Mouse (Mus musculus) cerebral cortex, adult 2 months (tissue): ENCODE measurements around the gene Ccl28.

Source experiments
- WGBS: fragments of 180-500 bp; shearing (Covaris S2); methylation state at CpG from one replicate; pipeline ENCODE4 v1.1.7; 2018; 5-methylcytosine and 5-hydroxymethylcytosine counted together

Ccl28 gene

GRCm38 (mm10) chr13:119654734-119655133, 31.1 kb downstream of the Ccl28 start:
- 60% methylated on average over 2 of the region's 2 CpGs for WGBS

DNA sequence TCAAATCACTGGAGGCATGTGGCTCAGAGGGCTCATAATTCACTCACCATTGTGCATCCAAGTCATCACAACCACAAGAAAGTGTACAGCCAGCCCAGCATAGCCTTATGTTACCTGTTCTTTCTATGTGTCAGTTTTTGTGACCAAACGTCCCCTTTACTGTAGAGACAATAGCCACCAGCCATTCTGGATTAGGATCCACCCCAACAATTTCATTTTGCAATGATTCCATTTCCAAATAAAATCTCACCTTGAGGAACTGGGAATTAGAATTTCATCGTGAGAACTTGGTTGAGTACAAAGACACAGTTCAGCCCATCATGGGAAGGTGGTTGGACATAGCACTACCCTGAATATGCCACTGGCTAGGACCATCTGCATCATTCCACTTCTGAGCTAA, 32.6 kb downstream of the Ccl28 start:
- 67% methylated on average over 2 of the region's 2 CpGs for WGBS

DNA sequence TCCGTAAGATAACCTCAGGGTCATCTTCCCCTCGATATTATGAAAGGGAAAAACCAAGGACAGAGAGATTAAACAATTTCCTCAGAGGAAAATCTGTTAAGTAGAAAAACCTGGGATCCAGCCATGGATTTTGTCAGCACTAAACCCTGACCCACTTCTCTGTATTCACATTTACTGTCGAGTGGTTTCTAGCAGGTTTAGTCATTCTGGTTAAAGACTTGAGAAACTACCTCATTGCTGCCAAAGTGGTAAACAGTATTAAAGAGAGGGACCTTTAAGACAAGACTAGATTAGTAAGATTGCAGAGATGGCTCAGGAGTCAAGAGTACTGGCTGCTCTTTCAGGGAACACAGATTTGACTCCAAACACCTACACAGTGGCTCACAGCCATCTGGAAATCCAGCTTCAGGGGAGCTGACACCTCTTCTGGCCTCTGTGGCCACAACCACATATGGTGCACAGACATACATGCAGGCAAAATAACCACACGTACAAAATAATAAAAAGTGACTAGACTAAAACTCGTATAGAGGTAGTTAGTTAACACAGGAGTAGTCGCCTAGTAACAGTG, 33.3 kb downstream of the Ccl28 start:
- WGBS, result 45% methylated on average over 6 of the region's 6 CpGs

GRCm38 (mm10) chr13:119661420-119661819, 37.8 kb downstream of the Ccl28 start:
- WGBS, result 25% methylated on average over 7 of the region's 9 CpGs

DNA sequence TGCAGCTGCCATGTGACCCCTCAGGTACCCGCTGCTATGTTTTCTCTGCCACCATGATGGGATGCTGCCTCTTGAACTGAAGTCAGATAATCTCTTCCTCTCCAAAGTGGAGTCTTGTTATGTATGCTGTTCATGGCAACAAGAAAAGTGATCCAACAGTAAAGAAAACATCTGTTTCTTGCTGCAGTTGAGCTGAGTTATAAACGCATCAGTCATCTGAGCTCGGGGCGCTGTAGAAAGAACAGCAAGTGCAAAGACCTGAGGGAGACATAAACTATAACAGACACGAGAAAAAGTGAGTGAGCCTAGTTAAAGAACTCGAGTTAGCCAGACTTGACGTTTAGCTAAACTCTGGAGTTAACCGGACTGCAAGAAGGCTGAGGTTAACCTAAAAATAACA, 55.2 kb downstream of the Ccl28 start:
- WGBS, result 85% methylated on average over 8 of the region's 8 CpGs

GRCm38 (mm10) chr13:119679721-119680120, 56.1 kb downstream of the Ccl28 start:
- WGBS, result 87% methylated on average over 2 of the region's 2 CpGs

DNA sequence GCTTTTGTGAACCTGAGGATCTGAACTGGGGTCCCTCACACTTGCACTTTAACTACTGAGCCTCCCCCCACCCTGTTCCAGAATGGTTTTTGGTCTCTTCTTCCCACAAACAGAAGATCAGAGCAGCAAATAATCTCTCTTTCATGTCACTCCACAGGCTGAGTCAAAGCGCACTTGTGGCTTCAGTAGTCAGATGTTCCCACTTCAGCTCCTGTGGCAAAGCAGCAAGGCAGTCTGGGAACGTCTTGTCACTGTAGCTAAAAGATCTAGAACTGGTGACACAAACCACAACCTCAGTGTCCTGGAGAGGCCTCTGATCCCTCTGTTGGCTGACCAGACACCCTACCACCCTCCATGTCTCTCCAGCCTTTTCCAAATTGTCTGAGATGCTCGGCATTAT, 57.5 kb downstream of the Ccl28 start:
- WGBS, result 45% methylated on average over 3 of the region's 3 CpGs

- 88% methylated on average over 11 of the region's 11 CpGs for WGBS
Measured at GRCm38 (mm10) chr13:119684416-119685177, 61.0 kb downstream of the Ccl28 start.

DNA sequence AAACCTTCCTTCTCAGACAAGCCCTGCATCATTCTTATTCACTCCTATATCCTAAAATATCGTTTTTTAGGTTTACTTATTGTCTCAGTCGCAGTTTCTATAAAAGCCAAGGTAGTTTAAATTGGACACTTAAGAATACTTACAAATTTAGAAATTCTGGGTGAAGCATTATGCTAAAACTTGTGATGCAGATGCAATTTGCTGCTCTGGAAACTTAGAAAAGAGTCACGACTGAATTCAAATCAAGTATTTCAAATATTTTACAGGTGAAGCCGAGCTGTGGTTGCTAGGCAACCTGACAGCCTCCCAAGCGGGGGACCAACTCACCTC, 66.1 kb downstream of the Ccl28 start:
- WGBS, result 2% methylated on average over 5 of the region's 5 CpGs

DNA sequence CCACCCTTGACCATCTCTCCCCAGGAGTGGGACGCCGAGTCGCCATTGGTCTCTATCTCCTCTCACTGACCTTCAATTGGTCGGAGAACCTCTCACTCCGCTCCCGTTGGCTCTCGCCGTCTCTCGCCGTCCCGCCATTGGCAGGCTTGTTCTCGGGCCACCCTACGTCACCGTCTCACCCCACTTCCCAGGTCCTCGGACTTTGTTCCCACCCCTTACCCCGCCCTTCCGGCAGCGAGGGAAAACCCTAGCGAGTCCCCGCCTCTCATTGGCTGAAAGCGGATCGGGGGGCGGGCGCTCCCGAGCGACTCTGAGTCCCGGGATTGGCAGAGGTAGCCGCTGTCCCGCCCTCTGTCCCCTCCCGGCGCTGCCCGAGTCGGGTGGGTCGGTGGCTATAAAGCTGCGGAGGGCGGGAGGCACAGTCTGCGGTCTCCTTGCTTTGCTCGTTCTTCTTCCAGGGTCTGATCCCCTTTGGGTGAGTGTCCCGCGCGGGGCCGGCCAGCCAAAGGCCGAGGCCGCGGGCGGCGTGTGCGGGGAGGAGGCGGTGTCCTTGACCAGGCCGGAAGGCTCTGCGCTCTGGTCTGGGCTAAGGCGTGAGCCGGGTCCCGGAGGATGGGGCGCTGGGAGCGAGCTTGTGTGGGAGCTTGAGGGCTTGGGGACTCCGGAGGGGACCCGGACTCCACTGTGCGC, 66.6 kb downstream of the Ccl28 start, which contains the start of gene Hmgcs1:
Gene Hmgcs1, plus strand, starts transcription at position 341 of the 690 bp plus-strand sequence.
- WGBS, result under 1% methylated on average over 59 of the region's 59 CpGs

DNA sequence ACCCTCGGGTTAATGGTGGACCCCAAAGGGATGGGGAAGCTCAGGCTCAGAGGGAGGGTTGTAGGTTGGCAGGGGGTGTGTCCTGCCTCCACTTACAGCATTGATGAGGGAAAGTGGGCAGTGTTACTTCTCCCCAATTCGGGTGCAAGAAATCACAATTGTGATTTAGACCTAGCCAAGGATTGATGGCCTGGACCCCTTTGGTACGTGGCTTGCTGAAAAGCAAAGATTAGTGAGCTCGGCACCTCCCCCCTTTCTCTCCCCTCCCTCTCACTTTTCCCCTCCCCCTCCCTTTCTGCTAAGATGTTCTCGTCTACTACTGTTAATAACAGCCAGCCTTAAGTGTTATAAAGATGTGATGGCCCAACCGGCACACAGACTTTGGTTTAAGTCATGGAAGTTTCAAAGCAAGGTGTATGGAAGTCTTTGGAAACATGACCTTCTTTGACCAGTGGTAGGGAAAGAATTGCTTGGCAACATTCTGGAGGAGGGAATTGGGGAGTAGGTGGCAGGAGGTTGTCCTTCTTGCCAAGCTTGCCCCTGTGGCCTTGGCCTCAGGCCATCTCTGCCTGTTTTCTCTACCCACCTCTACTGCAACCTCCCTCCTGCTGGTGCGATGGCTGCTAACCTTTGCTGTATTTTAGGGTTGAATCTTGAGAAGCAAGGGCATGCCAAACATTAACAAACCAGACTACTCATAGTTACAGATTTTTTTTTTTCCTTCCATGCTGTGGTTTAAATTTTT, 67.4 kb downstream of the Ccl28 start:
- WGBS, result 2% methylated on average over 7 of the region's 7 CpGs

DNA sequence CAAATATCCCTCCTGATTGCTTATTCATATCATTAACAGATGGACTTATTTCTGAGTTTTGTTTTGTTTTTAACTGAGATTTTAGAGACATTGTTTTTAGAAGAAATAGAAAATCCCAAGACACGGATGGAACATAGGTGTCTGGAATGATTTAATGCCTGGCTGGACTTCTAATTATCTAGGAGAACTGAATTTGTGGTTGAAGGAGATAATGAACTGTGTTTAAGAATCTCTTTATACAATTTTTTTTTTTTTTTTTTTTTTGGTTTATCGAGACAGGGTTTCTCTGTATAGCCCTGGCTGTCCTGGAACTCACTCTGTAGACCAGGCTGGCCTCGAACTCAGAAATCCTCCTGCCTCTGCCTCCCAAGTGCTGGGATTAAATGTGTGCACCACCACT, 68.3 kb downstream of the Ccl28 start:
- 23% methylated on average over 3 of the region's 3 CpGs for WGBS

- 46% methylated on average over 4 of the region's 4 CpGs for WGBS
Measured at GRCm38 (mm10) chr13:119695676-119696075, 72.1 kb downstream of the Ccl28 start.

DNA sequence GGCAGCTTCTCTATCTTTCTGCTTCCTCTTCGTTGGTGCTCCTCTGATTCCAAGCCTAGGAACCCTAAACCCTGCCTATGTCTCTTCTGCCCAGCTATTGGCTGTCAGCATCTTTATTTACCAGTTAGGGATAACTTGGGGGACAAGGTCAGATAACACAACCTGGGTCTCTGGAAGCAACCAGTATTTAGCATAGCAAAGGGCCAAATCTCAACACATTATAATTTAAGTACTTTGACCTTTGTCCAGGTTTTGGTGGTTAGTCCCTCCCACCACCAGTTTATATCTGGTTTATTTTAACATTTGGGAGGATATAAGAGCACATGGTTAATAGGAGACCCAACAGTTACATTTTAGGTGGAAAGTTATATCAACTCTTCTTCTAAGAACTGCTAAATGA, 72.9 kb downstream of the Ccl28 start:
- 29% methylated on average over 1 of the region's 1 CpGs for WGBS

- 90% methylated on average over 4 of the region's 4 CpGs for WGBS
Measured at GRCm38 (mm10) chr13:119698436-119698835, 74.8 kb downstream of the Ccl28 start.
